Mouse (Mus musculus) embryonic fibroblast, embryonic 13.5 days (primary cell): ENCODE measurements around the gene Fat1.

Experiments used
- CTCF ChIP-seq: IDR thresholded peaks from 2 replicates; pipeline ENCODE4 v1.5.1; 2011; ENCODE audit warnings: mild to moderate bottlenecking, control low read depth, low read length, moderate library complexity, borderline replicate concordance; ENCODE audit not compliant: insufficient read depth
- POLR2A ChIP-seq: IDR thresholded peaks from 2 replicates; pipeline ENCODE4 v1.6.1; 2011; ENCODE audit warnings: low read depth, mild to moderate bottlenecking, control low read depth, low read length, moderate library complexity

DNA sequence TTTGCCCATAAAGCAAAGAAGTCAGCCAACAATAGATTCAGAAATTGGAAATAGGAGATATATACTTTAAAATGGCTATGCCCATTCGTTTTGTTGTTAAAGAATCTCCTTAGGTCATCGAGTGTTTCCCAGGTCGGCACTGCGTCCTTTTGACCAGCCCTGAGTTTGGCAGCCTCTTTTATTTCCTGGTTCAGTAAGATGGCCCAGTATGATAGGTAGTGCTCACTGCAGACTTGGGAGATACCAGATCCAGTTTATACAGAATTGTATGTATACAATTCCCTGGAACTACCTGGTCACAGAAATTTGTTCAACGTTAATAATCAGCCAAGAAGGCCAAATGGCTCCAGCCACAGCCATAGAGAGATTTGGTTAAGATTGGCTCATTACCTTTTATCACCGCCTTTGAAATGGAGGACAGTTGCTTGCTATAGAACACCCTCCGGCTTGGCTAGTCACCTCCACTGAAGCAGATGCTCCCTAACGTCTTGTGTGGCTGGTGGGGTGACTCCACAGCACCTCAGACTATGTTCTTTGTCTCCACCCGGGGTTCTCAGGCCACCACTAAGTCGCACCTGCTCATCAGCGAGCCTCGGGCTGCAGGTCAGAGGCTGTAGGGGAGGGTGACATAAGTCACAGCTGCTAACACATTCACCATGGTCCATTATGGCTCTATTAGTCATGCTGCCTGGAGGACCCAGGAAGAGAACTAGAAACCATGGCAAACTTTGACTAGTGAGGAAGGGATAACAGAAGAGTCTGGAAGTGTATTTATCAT is 23.9 kb upstream of the Fat1 start:
- TF ChIP-seq CTCF (no peak), POLR2A (no peak)
